Mouse (Mus musculus) kidney, embryonic 16.5 days (tissue): ENCODE data around the gene Dscam. TPM values are rescaled to one million over a fixed set of nuclear protein-coding genes. Genes with fewer than 3 reads are reported as not detected.

ENCODE experiments used
- ATAC-seq: fragments of 200-750 bp; cut with Nextera tagmentation; 2 replicates; pipeline ENCODE4 v1.8.0; 2017; ENCODE audit warnings: moderate TSS enrichment; ENCODE audit not compliant: low FRiP score, low TSS enrichment
- H3K27ac ChIP-seq: fragments of 300-500 bp; sonication (generic); 2 replicates; pipeline ENCODE4 v1.5.1; 2014; ENCODE audit warnings: low read length
- H3K27me3 ChIP-seq: fragments of 300-500 bp; sonication (generic); 2 replicates; pipeline ENCODE4 v1.6.1; 2014; ENCODE audit warnings: low read length, control low read depth, mixed read lengths; ENCODE audit not compliant: insufficient read depth
- H3K36me3 ChIP-seq: fragments of 300-500 bp; sonication (generic); 2 replicates; pipeline ENCODE4 v1.6.1; 2014; ENCODE audit warnings: low read length, control low read depth, mixed read lengths; ENCODE audit not compliant: insufficient read depth
- H3K4me1 ChIP-seq: fragments of 300-500 bp; sonication (generic); 2 replicates; pipeline ENCODE4 v1.6.1; 2014; ENCODE audit warnings: low read length, control low read depth, mixed read lengths; ENCODE audit not compliant: insufficient read depth
- H3K4me2 ChIP-seq: fragments of 300-500 bp; sonication (generic); replicated peaks from 2 replicates; pipeline ENCODE4 v1.6.1; 2014; ENCODE audit warnings: low read depth, low read length
- H3K4me3 ChIP-seq: fragments of 300-500 bp; sonication (generic); 2 replicates; pipeline ENCODE4 v1.5.1; 2014; ENCODE audit warnings: mild to moderate bottlenecking, low read length
- H3K9ac ChIP-seq: fragments of 300-500 bp; sonication (generic); replicated peaks from 2 replicates; pipeline ENCODE4 v1.6.1; 2014; ENCODE audit warnings: low read length
- H3K9me3 ChIP-seq: fragments of 300-500 bp; sonication (generic); 2 replicates; pipeline ENCODE4 v1.6.1; 2016; ENCODE audit warnings: low read length, control low read depth
- WGBS: fragments of 180-500 bp; shearing (Covaris S2); extraction: QIAGEN DNeasy Blood & Tissue Kit; methylation state at CpG from one replicate; pipeline ENCODE4 v1.1.7; 2014; 5-methylcytosine and 5-hydroxymethylcytosine counted together
- polyA plus RNA-seq: library from polyadenylated mRNA; unstranded; fragments of >200 nt; fragmentation: Nextera tagmentation; extraction: Ambion mirVana; gene quantifications from 2 replicates; pipeline ENCODE4 v1.2.1, GENCODE M21; 2015

Gene Dscam
- polyA plus RNA-seq, 1 experiment from 2014 or later, result 0.04 TPM

GRCm38 (mm10) chr16:96932211-96932610 is 238.3 kb downstream of the Dscam start:
- no peak for ATAC-seq
- no peaks in the 10 kb centered on the region for H3K4me1 ChIP-seq
- H3K36me3 ChIP-seq, result no peaks in the 10 kb centered on the region
- 91% methylated on average over 6 of the region's 6 CpGs for WGBS
- no peak overlapping the region for H3K4me2 ChIP-seq
- no peaks in the 10 kb centered on the region for H3K9me3 ChIP-seq
- no peak overlapping the region for H3K4me3 ChIP-seq
- no peak overlapping the region for H3K9ac ChIP-seq
- no peak overlapping the region for H3K27ac ChIP-seq
- no peaks in the 10 kb centered on the region for H3K27me3 ChIP-seq

DNA sequence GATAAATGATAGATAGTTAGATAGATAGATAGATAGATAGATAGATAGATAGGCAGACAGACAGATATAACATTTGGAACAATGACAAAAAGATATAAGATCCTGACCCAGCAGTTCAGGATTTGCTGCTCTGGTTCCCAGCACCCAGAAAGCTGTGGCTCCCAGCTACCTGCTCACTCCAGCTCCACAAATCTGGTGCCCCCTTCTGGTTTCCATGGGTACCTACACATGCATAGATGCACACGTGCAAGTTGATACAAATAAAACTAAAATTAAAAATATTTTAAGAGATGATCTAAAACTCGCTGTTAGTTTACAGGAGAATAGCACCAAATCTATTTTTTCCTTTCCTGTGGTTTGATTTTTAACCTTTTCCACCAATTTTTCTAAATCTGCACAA is 238.8 kb downstream of the Dscam start:
- H3K4me3 ChIP-seq, result no peak overlapping the region
- H3K4me2 ChIP-seq, result no peak overlapping the region
- no peak overlapping the region for H3K9ac ChIP-seq
- H3K9me3 ChIP-seq, result no peaks in the 10 kb centered on the region
- no peaks in the 10 kb centered on the region for H3K36me3 ChIP-seq
- no peaks in the 10 kb centered on the region for H3K27me3 ChIP-seq
- no peaks in the 10 kb centered on the region for H3K4me1 ChIP-seq
- H3K27ac ChIP-seq, result no peak overlapping the region
- ATAC-seq, result no peak
- WGBS, result 85% methylated on average over 2 of the region's 2 CpGs

- Histone ChIP-seq H3K9ac (no peak overlapping the region), H3K27me3 (no peaks in the 10 kb centered on the region), H3K4me1 (no peaks in the 10 kb centered on the region), H3K4me3 (no peak overlapping the region), H3K36me3 (no peaks in the 10 kb centered on the region), H3K9me3 (no peaks in the 10 kb centered on the region), H3K4me2 (no peak overlapping the region), H3K27ac (no peak overlapping the region)
- ATAC-seq, result no peak
- WGBS, result 91% methylated on average over 1 of the region's 1 CpGs
Measured at GRCm38 (mm10) chr16:96928011-96928410, 242.5 kb downstream of the Dscam start.

GRCm38 (mm10) chr16:96927408-96927807 is 243.1 kb downstream of the Dscam start:
- Histone ChIP-seq H3K4me1 (no peaks in the 10 kb centered on the region), H3K27ac (no peak overlapping the region), H3K9me3 (no peaks in the 10 kb centered on the region), H3K9ac (no peak overlapping the region), H3K4me2 (no peak overlapping the region), H3K27me3 (no peaks in the 10 kb centered on the region), H3K36me3 (no peaks in the 10 kb centered on the region), H3K4me3 (no peak overlapping the region)
- no peak for ATAC-seq

DNA sequence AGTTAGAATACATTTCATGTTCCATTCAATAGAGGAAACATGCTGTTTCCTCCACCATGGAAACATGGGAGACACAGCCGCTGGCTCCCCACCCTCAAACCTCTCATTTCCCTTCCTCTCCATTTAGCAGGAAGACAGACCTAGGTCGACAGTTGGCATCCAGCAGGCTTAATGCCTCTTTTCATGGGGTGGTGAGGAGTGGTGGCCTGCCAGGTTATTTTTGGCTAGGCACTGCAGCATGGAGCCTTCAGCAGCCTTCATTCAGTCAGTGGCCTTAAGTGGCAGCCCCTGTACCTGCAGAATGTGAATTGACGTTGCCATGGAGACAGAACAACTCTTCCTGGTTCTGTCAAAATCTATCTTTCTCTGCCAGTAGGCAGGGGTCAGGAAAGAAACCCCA is 243.6 kb downstream of the Dscam start:
- Histone ChIP-seq H3K4me1 (no peaks in the 10 kb centered on the region), H3K4me3 (no peak overlapping the region), H3K36me3 (no peaks in the 10 kb centered on the region), H3K9me3 (no peaks in the 10 kb centered on the region), H3K9ac (no peak overlapping the region), H3K4me2 (no peak overlapping the region), H3K27me3 (no peaks in the 10 kb centered on the region), H3K27ac (no peak overlapping the region)
- ATAC-seq, result no peak
- WGBS, result 60% methylated on average over 3 of the region's 3 CpGs

DNA sequence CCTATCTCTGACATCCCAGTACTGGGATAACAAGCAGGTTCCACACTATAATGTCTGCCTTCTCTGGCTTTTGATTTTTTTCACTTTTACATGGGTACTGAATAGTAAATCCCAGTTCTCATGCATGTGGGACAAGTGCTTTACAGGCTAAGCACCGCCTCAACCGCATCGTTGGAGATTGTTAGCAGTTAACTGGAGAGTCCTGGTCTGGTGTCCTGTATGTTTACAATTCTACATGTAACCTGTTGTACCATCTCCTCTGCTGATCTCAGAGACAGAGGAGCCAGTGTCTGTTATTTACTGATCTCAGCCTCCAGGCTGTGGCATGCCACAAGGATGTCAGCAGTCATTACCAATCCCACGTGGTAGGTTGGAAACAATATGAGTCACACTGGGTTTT is 246.6 kb downstream of the Dscam start:
- WGBS, result 89% methylated on average over 4 of the region's 4 CpGs
- Histone ChIP-seq H3K27ac (no peak overlapping the region), H3K36me3 (no peaks in the 10 kb centered on the region), H3K9ac (no peak overlapping the region), H3K4me3 (no peak overlapping the region), H3K9me3 (no peaks in the 10 kb centered on the region), H3K4me1 (no peaks in the 10 kb centered on the region), H3K27me3 (no peaks in the 10 kb centered on the region), H3K4me2 (no peak overlapping the region)
- ATAC-seq, result no peak

- Histone ChIP-seq H3K9ac (no peak overlapping the region), H3K4me1 (no peaks in the 10 kb centered on the region), H3K27ac (no peak overlapping the region), H3K36me3 (no peaks in the 10 kb centered on the region), H3K4me2 (no peak overlapping the region), H3K27me3 (no peaks in the 10 kb centered on the region), H3K4me3 (no peak overlapping the region), H3K9me3 (no peaks in the 10 kb centered on the region)
- WGBS, result 98% methylated on average over 3 of the region's 3 CpGs
- ATAC-seq, result no peak
Measured at GRCm38 (mm10) chr16:96914495-96914894, 256.1 kb downstream of the Dscam start.

GRCm38 (mm10) chr16:96912836-96913235 is 257.7 kb downstream of the Dscam start:
- no peak overlapping the region for H3K4me2 ChIP-seq
- no peaks in the 10 kb centered on the region for H3K4me1 ChIP-seq
- H3K27ac ChIP-seq, result no peak overlapping the region
- no peak overlapping the region for H3K4me3 ChIP-seq
- ATAC-seq, result no peak
- no peaks in the 10 kb centered on the region for H3K36me3 ChIP-seq
- no peaks in the 10 kb centered on the region for H3K9me3 ChIP-seq
- 60% methylated on average over 7 of the region's 7 CpGs for WGBS
- H3K9ac ChIP-seq, result no peak overlapping the region
- no peaks in the 10 kb centered on the region for H3K27me3 ChIP-seq

- no peaks in the 10 kb centered on the region for H3K4me1 ChIP-seq
- H3K4me2 ChIP-seq, result no peak overlapping the region
- 67% methylated on average over 2 of the region's 2 CpGs for WGBS
Measured at GRCm38 (mm10) chr16:96912103-96912502, 258.4 kb downstream of the Dscam start.

GRCm38 (mm10) chr16:96910405-96911164 is 260.0 kb downstream of the Dscam start:
- Histone ChIP-seq H3K27ac (no peak overlapping the region), H3K36me3 (no peaks in the 10 kb centered on the region), H3K4me2 (no peak overlapping the region), H3K9ac (no peak overlapping the region), H3K27me3 (no peaks in the 10 kb centered on the region), H3K4me3 (no peak overlapping the region), H3K9me3 (no peaks in the 10 kb centered on the region), H3K4me1 (no peaks in the 10 kb centered on the region)
- WGBS, result 39% methylated on average over 4 of the region's 4 CpGs
- ATAC-seq, result no peak

More at GRCm38 (mm10) chr16:96912103-96912502, 258.4 kb downstream of the Dscam start:
- H3K27me3 ChIP-seq, result no peaks in the 10 kb centered on the region
- no peaks in the 10 kb centered on the region for H3K9me3 ChIP-seq
- H3K9ac ChIP-seq, result no peak overlapping the region
- no peak for ATAC-seq
- H3K36me3 ChIP-seq, result no peaks in the 10 kb centered on the region
- no peak overlapping the region for H3K27ac ChIP-seq
- no peak overlapping the region for H3K4me3 ChIP-seq
